Mouse (Mus musculus): ENCODE results near the gene Egln2. TPM values are rescaled to one million over a fixed set of nuclear protein-coding genes. Genes with fewer than 3 reads are reported as not detected.

The Egln2 gene
- total RNA-seq (2012; rRNA removed) (61.8 and 69.5 TPM in 2 replicates), polyA plus RNA-seq (2012; ENCODE audit: insufficient read depth in 1 of 2, insufficient read length in 2 of 2, low read depth in 1 of 2, low replicate concordance in 2 of 2, missing spikeins in 1 of 2) (10 to 100 TPM in 1 of 2 experiments, not detected in 1; 80.1 TPM)

- peaks cover 0 to 3% of the 10 kb centered on the region in 2 experiments; a peak in 1 of 4 replicates for H3K36me3 ChIP-seq (ENCODE audit: control insufficient read depth in 1 of 2, insufficient read depth in 2 of 2, low read length in 2 of 2)
- H3K9me3 ChIP-seq (replicated peaks; ENCODE audit: insufficient read depth, low read length): no peaks in the 10 kb centered on the region
- H3K9ac ChIP-seq (ENCODE audit: control insufficient read depth, low read depth, low read length, poor library complexity, severe bottlenecking): peak within 1 kb of the TSS; percentile 90
- peak within 1 kb of the TSS; percentile 90 to 94 for H3K4me3 ChIP-seq (ENCODE audit: control insufficient read depth in 1 of 2, insufficient read depth in 1 of 2, low read depth in 2 of 2, low read length in 2 of 2)
- DNase-seq (ENCODE audit: low read depth, low spot score): peak; percentile 96
- no peaks in the 10 kb centered on the region for H3K27me3 ChIP-seq (ENCODE audit: control insufficient read depth in 1 of 2, insufficient read depth in 2 of 2, low read length in 2 of 2)
- H3K79me2 ChIP-seq (ENCODE audit: control insufficient read depth, insufficient read depth, low read length, poor library complexity): peaks cover 11% of the 10 kb centered on the region
- H3K4me1 ChIP-seq (ENCODE audit: control insufficient read depth in 1 of 2, insufficient read depth in 2 of 2, low read length in 2 of 2): peaks cover 7 to 10% of the 10 kb centered on the region in 2 experiments; a peak in 3 of 4 replicates
- peak within 1 kb of the TSS; percentile 96 for H3K27ac ChIP-seq (ENCODE audit: control insufficient read depth, low read depth, low read length)
- peak; percentile 85 for TF ChIP-seq MAX (IDR thresholded peaks at IDR 0.05; ENCODE audit: low read length)
- peak in 1 of 2 experiments; percentile 38; a peak in 2 of 4 replicates for TF ChIP-seq EP300 (IDR thresholded peaks at IDR 0.05; ENCODE audit: low read depth in 1 of 2, low read length in 2 of 2)
- no peak for TF ChIP-seq JUND (IDR thresholded peaks at IDR 0.05; ENCODE audit: low read depth, low read length)
- no peak; the same call in 1 of the 2 replicates for TF ChIP-seq CHD2 (IDR thresholded peaks at IDR 0.05; ENCODE audit: low read length)
- TF ChIP-seq SIN3A (IDR thresholded peaks at IDR 0.05; ENCODE audit: low read length): peak; percentile 90
- no peak for TF ChIP-seq GATA1 (IDR thresholded peaks at IDR 0.05; ENCODE audit: low read depth, low read length)
- no peak for TF ChIP-seq CHD1 (IDR thresholded peaks at IDR 0.05; ENCODE audit: low read depth, low read length)
- TF ChIP-seq NRF1 (IDR thresholded peaks at IDR 0.05; ENCODE audit: insufficient read depth, low read depth, low read length, poor library complexity, severe bottlenecking): peak; percentile 69
- TF ChIP-seq ZKSCAN1 (IDR thresholded peaks at IDR 0.05; ENCODE audit: low read depth, low read length): 0 out of 2 replicates have a peak, but pooled peaks have one; percentile 33
- TF ChIP-seq E2F4 (IDR thresholded peaks at IDR 0.05; ENCODE audit: borderline replicate concordance, low read depth, low read length): no peak
- TF ChIP-seq SMC3 (IDR thresholded peaks at IDR 0.05; ENCODE audit: low read depth, low read length): no peak
- TF ChIP-seq KAT2A (conservative IDR thresholded peaks at IDR 0.05; ENCODE audit: low read depth, low read length): 0 out of 2 replicates have a peak, but pooled peaks have one; percentile 33
- no peak for TF ChIP-seq TCF12 (IDR thresholded peaks at IDR 0.05; ENCODE audit: low read depth, low read length)
- no peak for TF ChIP-seq UBTF (IDR thresholded peaks at IDR 0.05; ENCODE audit: borderline replicate concordance, insufficient read depth, low read depth, low read length)
- peak; percentile 74; the same call in 1 of the 2 replicates for TF ChIP-seq MYB (IDR thresholded peaks at IDR 0.05; ENCODE audit: low read depth, low read length)
- TF ChIP-seq TAL1 (IDR thresholded peaks at IDR 0.05; ENCODE audit: low read length): no peak
- TF ChIP-seq CTCF (IDR thresholded peaks at IDR 0.05 in 2 of 3, conservative IDR thresholded peaks at IDR 0.05 in 1 of 3; ENCODE audit: control insufficient read depth in 1 of 3, insufficient read depth in 1 of 3, low read depth in 2 of 3, low read length in 3 of 3, poor library complexity in 1 of 3, severe bottlenecking in 1 of 3): no peak
- TF ChIP-seq BHLHE40 (IDR thresholded peaks at IDR 0.05; ENCODE audit: borderline replicate concordance, low read depth, low read length): peak; percentile 91
- peak; percentile 94 for TF ChIP-seq USF1 (IDR thresholded peaks at IDR 0.05; ENCODE audit: low read depth, low read length)
- TF ChIP-seq MXI1 (IDR thresholded peaks at IDR 0.05; ENCODE audit: low read depth, low read length): peak; percentile 91
- peak in 1 of 2 experiments; percentile 70; a peak in 2 of 4 replicates for TF ChIP-seq USF2 (IDR thresholded peaks at IDR 0.05; ENCODE audit: borderline replicate concordance in 1 of 2, insufficient read depth in 1 of 2, low read depth in 1 of 2, low read length in 2 of 2)
- no peak for TF ChIP-seq RAD21 (IDR thresholded peaks at IDR 0.05; ENCODE audit: low read depth, low read length)
- no peak for TF ChIP-seq MAFK (IDR thresholded peaks at IDR 0.05; ENCODE audit: borderline replicate concordance, low read depth, low read length)
- peak; percentile 53; the same call in 1 of the 2 replicates for TF ChIP-seq ZMIZ1 (IDR thresholded peaks at IDR 0.05; ENCODE audit: low read depth, low read length)
- no peak for TF ChIP-seq GABPA (IDR thresholded peaks at IDR 0.05; ENCODE audit: low read depth, low read length)
- TF ChIP-seq ZNF384 (IDR thresholded peaks at IDR 0.05; ENCODE audit: low read depth, low read length): peak; percentile 97
- peak; percentile 84; the same call in 1 of the 2 replicates for TF ChIP-seq POLR2AphosphoS2 (IDR thresholded peaks at IDR 0.05; ENCODE audit: low read length)
- peak; percentile 79 for TF ChIP-seq NELFE (IDR thresholded peaks at IDR 0.05; ENCODE audit: low read depth, low read length)
- TF ChIP-seq HCFC1 (IDR thresholded peaks at IDR 0.05; ENCODE audit: low read depth, low read length): peak; percentile 59
- TF ChIP-seq POLR2AphosphoS5 (IDR thresholded peaks at IDR 0.05; ENCODE audit: borderline replicate concordance, low read depth, low read length): no peak
- TF ChIP-seq POLR2A (IDR thresholded peaks at IDR 0.05; ENCODE audit: control insufficient read depth in 1 of 2, insufficient read depth in 1 of 2, low read depth in 1 of 2, low read length in 2 of 2, poor library complexity in 1 of 2): peak; percentile 74 to 87
- TF ChIP-seq ZC3H11A (IDR thresholded peaks at IDR 0.05; ENCODE audit: low read depth, low read length): no peak
- no peak for TF ChIP-seq RCOR1 (IDR thresholded peaks at IDR 0.05; ENCODE audit: low read depth, low read length)
- peak; percentile 90 for TF ChIP-seq TBP (IDR thresholded peaks at IDR 0.05; ENCODE audit: low read depth, low read length)
- no peak; the same call in none of the 2 replicates for TF ChIP-seq MAZ (IDR thresholded peaks at IDR 0.05; ENCODE audit: low read depth, low read length)
These were observed at the start of gene Egln2 for GRCm38 (mm10) chr7:27166614-27167474. Gene Egln2, minus strand, starts transcription at chr7:27166802.
